Mouse (Mus musculus): ENCODE data around the gene Ccnd3. TPM values are rescaled to one million over a fixed set of nuclear protein-coding genes. Genes with fewer than 3 reads are reported as not detected.

Gene Ccnd3
- polyA plus RNA-seq, 1 experiment from 2014 or later: 180 TPM

DNA sequence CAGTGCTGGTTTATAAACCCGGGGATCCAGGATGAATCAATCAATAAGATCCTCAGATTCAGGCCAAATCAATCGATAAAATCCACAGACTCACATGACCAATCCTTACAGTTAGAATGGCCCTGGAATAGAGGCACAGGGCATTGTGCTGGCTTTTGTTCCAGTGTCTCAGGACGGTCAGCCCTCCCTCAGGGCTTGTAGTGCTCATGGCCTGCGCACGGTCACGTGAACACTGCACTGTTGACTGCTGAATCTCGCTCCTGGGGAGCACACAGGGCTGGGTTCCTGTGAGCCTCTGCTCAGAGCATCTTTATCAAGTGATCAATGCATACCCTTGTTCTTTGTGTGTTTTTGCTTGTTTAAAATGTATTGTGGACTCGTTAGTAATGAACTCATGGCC lies 24.1 kb downstream of the Ccnd3 start:
- ATAC-seq: no peak
- H3K4me3 ChIP-seq (ENCODE audit: low read depth, low read length): no peak overlapping the region
- H3K27me3 ChIP-seq (replicated peaks; ENCODE audit: control insufficient read depth, insufficient read depth, low read length): no peaks in the 10 kb centered on the region
- no peak overlapping the region for H3K4me2 ChIP-seq (replicated peaks; ENCODE audit: low read depth)
- no peak overlapping the region for H3K9ac ChIP-seq (ENCODE audit: low read depth, low read length)
- H3K9me3 ChIP-seq (ENCODE audit: control insufficient read depth): no peaks in the 10 kb centered on the region
- no peak for TF ChIP-seq CTCF (IDR thresholded peaks at IDR 0.05; ENCODE audit: low read depth)
- 84% methylated on average over 8 of the region's 8 CpGs for WGBS
- no peak overlapping the region for H3K27ac ChIP-seq (ENCODE audit: low read depth, low read length)
- no peaks in the 10 kb centered on the region for H3K36me3 ChIP-seq (ENCODE audit: control insufficient read depth, insufficient read depth)
- H3K4me1 ChIP-seq (replicated peaks; ENCODE audit: control insufficient read depth, insufficient read depth, low read length): peaks cover 14% of the 10 kb centered on the region

DNA sequence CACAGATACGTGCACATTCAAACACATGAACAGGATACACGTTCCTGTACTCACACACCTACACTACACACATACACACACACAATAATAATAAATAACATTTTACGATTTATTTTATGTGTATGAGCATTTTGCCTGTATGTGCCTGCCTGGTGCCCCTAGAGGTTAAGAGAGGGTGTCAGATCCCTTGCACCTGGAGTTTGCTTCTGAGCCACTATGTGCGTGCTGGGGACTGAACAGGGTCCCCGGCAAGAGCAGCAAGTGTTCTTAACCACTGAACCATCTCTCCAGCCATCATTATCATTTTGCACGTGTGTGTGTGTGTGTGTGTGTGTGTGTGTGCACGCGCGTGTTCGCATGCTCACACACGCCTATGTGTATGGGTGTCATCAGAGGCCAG lies 24.7 kb downstream of the Ccnd3 start:
- no peaks in the 10 kb centered on the region for H3K36me3 ChIP-seq (ENCODE audit: control insufficient read depth, insufficient read depth)
- no peak overlapping the region for H3K9ac ChIP-seq (ENCODE audit: low read depth, low read length)
- H3K4me3 ChIP-seq (ENCODE audit: low read depth, low read length): no peak overlapping the region
- no peak for ATAC-seq
- TF ChIP-seq CTCF (IDR thresholded peaks at IDR 0.05; ENCODE audit: low read depth): no peak
- no peak overlapping the region for H3K4me2 ChIP-seq (replicated peaks; ENCODE audit: low read depth)
- no peaks in the 10 kb centered on the region for H3K27me3 ChIP-seq (replicated peaks; ENCODE audit: control insufficient read depth, insufficient read depth, low read length)
- H3K4me1 ChIP-seq (replicated peaks; ENCODE audit: control insufficient read depth, insufficient read depth, low read length): peaks cover 11% of the 10 kb centered on the region
- H3K9me3 ChIP-seq (ENCODE audit: control insufficient read depth): no peaks in the 10 kb centered on the region
- 92% methylated on average over 11 of the region's 11 CpGs for WGBS
- no peak overlapping the region for H3K27ac ChIP-seq (ENCODE audit: low read depth, low read length)

DNA sequence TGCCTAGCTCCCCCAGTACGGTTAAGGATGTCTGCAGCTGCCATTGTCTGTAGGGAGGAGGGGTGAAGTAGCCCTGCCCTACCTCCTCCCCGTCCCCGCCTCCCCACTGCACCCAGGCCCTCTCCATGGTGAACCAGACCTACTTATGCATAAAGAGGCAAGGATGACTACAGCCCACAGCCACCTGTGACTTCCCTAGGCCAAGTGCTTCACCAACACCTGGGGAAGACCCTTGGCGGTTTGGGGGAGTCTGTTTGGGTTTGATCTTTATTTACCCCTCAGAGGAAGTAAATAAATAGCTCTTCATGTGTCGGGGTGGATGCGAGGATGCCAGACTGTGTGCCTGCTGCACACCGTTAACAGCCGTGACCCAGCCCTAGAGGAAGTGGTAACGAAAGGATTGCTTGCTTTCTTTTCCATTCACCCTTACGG lies 26.6 kb downstream of the Ccnd3 start:
- no peak for TF ChIP-seq CTCF (IDR thresholded peaks at IDR 0.05; ENCODE audit: low read depth)
- no peaks in the 10 kb centered on the region for H3K27me3 ChIP-seq (replicated peaks; ENCODE audit: control insufficient read depth, insufficient read depth, low read length)
- peaks cover 15% of the 10 kb centered on the region for H3K4me1 ChIP-seq (replicated peaks; ENCODE audit: control insufficient read depth, insufficient read depth, low read length)
- WGBS: 71% methylated on average over 10 of the region's 10 CpGs
- no peaks in the 10 kb centered on the region for H3K9me3 ChIP-seq (ENCODE audit: control insufficient read depth)
- H3K9ac ChIP-seq (ENCODE audit: low read depth, low read length): no peak overlapping the region
- H3K4me3 ChIP-seq (ENCODE audit: low read depth, low read length): no peak overlapping the region
- no peaks in the 10 kb centered on the region for H3K36me3 ChIP-seq (ENCODE audit: control insufficient read depth, insufficient read depth)
- ATAC-seq: no peak
- H3K27ac ChIP-seq (ENCODE audit: low read depth, low read length): no peak overlapping the region
- H3K4me2 ChIP-seq (replicated peaks; ENCODE audit: low read depth): no peak overlapping the region

DNA sequence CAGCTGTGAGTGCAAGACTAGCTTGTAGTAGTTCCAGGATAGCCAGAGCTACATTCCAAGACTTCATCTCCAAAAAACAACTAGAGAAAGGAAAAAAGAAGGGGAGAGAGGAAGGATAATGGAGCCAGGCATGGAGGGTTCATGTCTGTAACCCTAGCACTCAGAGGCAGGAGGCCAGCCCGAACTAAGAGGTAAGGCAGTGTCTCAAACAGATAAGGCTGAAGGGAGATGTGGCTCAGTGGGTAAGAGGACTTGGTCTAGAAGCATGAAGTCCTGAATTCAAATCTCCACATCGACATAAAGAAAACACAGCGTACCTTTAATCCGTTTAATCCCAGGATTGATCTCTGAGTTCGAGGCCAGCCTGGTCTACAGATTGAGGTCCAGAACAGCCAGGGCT lies 27.5 kb downstream of the Ccnd3 start:
- no peak overlapping the region for H3K4me2 ChIP-seq (replicated peaks; ENCODE audit: low read depth)
- peaks cover 10% of the 10 kb centered on the region for H3K4me1 ChIP-seq (replicated peaks; ENCODE audit: control insufficient read depth, insufficient read depth, low read length)
- no peak for TF ChIP-seq CTCF (IDR thresholded peaks at IDR 0.05; ENCODE audit: low read depth)
- no peaks in the 10 kb centered on the region for H3K9me3 ChIP-seq (ENCODE audit: control insufficient read depth)
- ATAC-seq: no peak
- 91% methylated on average over 5 of the region's 5 CpGs for WGBS
- no peaks in the 10 kb centered on the region for H3K27me3 ChIP-seq (replicated peaks; ENCODE audit: control insufficient read depth, insufficient read depth, low read length)
- H3K4me3 ChIP-seq (ENCODE audit: low read depth, low read length): no peak overlapping the region
- H3K9ac ChIP-seq (ENCODE audit: low read depth, low read length): no peak overlapping the region
- no peaks in the 10 kb centered on the region for H3K36me3 ChIP-seq (ENCODE audit: control insufficient read depth, insufficient read depth)
- no peak overlapping the region for H3K27ac ChIP-seq (ENCODE audit: low read depth, low read length)

DNA sequence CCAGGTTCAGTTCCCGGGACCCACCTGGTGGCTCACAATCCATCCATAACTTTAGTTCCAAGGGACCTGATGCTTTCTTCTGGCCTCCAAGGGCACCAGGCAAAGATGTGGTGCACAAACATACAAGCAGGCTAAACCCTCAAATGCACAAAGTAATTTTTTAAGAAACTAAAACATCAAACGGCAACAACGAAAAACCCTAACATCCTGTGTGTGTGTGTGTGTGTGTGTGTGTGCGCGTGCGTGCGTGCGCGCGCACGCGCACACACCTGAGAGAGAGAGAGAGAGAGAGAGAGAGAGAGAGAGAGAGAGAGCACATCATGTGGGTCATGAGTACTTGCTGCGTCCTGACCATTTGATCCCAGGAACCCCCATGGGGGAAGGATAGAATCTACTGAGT lies 28.8 kb downstream of the Ccnd3 start:
- H3K36me3 ChIP-seq (ENCODE audit: control insufficient read depth, insufficient read depth): no peaks in the 10 kb centered on the region
- H3K27me3 ChIP-seq (replicated peaks; ENCODE audit: control insufficient read depth, insufficient read depth, low read length): no peaks in the 10 kb centered on the region
- H3K4me2 ChIP-seq (replicated peaks; ENCODE audit: low read depth): no peak overlapping the region
- H3K9me3 ChIP-seq (ENCODE audit: control insufficient read depth): no peaks in the 10 kb centered on the region
- no peak overlapping the region for H3K27ac ChIP-seq (ENCODE audit: low read depth, low read length)
- no peak for ATAC-seq
- H3K9ac ChIP-seq (ENCODE audit: low read depth, low read length): no peak overlapping the region
- no peak for TF ChIP-seq CTCF (IDR thresholded peaks at IDR 0.05; ENCODE audit: low read depth)
- H3K4me3 ChIP-seq (ENCODE audit: low read depth, low read length): no peak overlapping the region
- H3K4me1 ChIP-seq (replicated peaks; ENCODE audit: control insufficient read depth, insufficient read depth, low read length): peaks cover 3% of the 10 kb centered on the region; the same call in 1 of the 2 replicates
- 95% methylated on average over 13 of the region's 13 CpGs for WGBS

DNA sequence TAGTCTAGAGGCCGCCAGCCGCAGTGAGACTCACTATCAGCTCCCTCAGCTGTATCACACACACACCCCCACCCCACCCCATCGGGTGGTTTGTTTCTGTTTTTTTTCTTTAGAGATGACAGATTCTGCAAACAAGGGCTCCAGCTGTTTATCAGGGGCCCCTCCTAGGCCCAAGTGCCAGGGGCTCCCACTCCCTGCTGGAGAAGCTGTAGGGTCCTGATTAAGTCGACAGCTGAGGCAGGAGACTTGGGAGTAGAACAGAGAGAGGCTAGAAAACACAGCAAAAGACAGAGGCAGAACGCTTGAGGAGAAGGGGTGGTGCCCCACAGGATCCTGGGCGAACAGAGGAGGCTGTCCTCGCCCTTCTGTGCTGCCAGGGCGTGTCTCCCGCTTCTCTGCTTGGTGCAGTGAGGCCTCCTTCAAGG lies 31.0 kb downstream of the Ccnd3 start:
- no peak for ATAC-seq
- TF ChIP-seq CTCF (IDR thresholded peaks at IDR 0.05; ENCODE audit: low read depth): no peak
- Histone ChIP-seq H3K36me3 (ENCODE audit: control insufficient read depth, insufficient read depth) (no peaks in the 10 kb centered on the region), H3K4me3 (ENCODE audit: low read depth, low read length) (no peak overlapping the region), H3K9me3 (ENCODE audit: control insufficient read depth) (no peaks in the 10 kb centered on the region), H3K4me2 (replicated peaks; ENCODE audit: low read depth) (no peak overlapping the region), H3K4me1 (replicated peaks; ENCODE audit: control insufficient read depth, insufficient read depth, low read length) (peaks cover 3% of the 10 kb centered on the region; the same call in 1 of the 2 replicates), H3K27ac (ENCODE audit: low read depth, low read length) (no peak overlapping the region), H3K27me3 (replicated peaks; ENCODE audit: control insufficient read depth, insufficient read depth, low read length) (no peaks in the 10 kb centered on the region), H3K9ac (ENCODE audit: low read depth, low read length) (no peak overlapping the region)
- 36% methylated on average over 9 of the region's 9 CpGs for WGBS

DNA sequence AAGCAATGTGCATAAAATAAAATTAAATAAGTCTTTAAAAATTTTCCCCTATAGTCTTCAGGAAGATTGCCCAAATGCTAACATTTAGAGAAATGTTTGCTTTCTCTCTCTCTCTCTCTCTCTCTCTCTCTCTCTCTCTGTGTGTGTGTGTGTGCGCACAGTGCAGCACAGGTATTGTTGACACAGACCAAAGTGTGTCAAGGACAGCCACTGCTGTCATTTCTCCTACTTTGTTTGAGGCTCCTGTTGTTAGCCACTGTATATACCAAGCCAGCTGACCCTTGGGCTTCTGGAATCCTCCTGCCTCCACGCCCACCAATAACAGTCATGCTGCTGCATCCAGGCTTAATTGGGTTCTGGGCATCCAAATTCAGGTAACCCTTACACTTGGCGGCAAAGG lies 33.2 kb downstream of the Ccnd3 start:
- Histone ChIP-seq H3K4me3 (ENCODE audit: low read depth, low read length) (no peak overlapping the region), H3K9ac (ENCODE audit: low read depth, low read length) (no peak overlapping the region), H3K27ac (ENCODE audit: low read depth, low read length) (no peak overlapping the region), H3K4me1 (replicated peaks; ENCODE audit: control insufficient read depth, insufficient read depth, low read length) (peaks cover 3% of the 10 kb centered on the region; the same call in 1 of the 2 replicates), H3K27me3 (replicated peaks; ENCODE audit: control insufficient read depth, insufficient read depth, low read length) (no peaks in the 10 kb centered on the region), H3K9me3 (ENCODE audit: control insufficient read depth) (no peaks in the 10 kb centered on the region), H3K36me3 (ENCODE audit: control insufficient read depth, insufficient read depth) (no peaks in the 10 kb centered on the region), H3K4me2 (replicated peaks; ENCODE audit: low read depth) (no peak overlapping the region)
- 80% methylated on average over 3 of the region's 3 CpGs for WGBS
- no peak for TF ChIP-seq CTCF (IDR thresholded peaks at IDR 0.05; ENCODE audit: low read depth)
- ATAC-seq: no peak
